Mouse (Mus musculus) liver (tissue): ENCODE data around the gene Ftsj3.
"Not testable (repeated sequence)": the region's sequence is repeated elsewhere in the genome, so short reads cannot be mapped to it uniquely, and the experiment has no call there.

Experiments
- DNase-seq: peaks from one replicate; pipeline ENCODE4 v3.0.0-alpha.2; 2020; ENCODE audit warnings: mixed read lengths

The Ftsj3 gene

DNA sequence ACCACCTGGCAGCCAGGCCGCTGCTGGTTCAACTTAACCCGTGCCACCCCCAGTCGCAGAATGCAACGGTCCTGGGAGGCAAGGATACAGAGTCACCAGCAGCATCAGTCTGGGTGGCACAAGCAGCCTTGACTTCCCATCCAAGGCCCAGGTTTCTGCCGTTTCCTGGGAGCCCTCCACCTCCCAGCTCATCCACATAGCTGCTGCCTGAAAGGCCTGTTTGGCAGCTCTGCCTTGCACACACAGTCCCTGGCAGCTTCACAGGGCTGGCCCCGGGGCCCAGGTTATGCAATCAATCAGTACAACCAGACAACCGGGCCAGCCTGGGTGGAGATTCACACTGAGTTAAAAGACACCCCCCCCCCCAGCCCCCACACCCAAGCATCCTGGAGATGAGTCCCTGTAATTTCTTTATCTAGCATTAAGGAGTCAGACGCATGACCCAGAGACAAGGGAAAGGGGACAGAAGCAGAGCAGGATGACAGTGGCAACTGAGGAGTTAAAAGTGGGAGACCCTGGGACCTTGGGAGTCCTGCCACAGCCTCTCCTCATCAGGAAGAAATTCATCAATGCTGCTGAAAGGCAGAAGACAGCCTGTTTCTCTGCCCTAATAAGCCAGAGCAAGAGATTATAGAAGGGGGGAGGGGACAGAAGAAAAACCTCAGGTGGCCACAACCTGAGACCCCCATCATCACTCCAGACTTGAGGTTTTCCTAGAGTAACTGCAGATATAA, 12.6 kb upstream of the Ftsj3 start:
- DNase-seq, result peak; percentile 47

- DNase-seq, result no peak
Measured at GRCm38 (mm10) chr11:106267871-106268270, 12.0 kb upstream of the Ftsj3 start.

GRCm38 (mm10) chr11:106267311-106267852, 11.5 kb upstream of the Ftsj3 start:
- no peak for DNase-seq

- DNase-seq, result no peak
Measured at GRCm38 (mm10) chr11:106266431-106266830, 10.6 kb upstream of the Ftsj3 start.

DNA sequence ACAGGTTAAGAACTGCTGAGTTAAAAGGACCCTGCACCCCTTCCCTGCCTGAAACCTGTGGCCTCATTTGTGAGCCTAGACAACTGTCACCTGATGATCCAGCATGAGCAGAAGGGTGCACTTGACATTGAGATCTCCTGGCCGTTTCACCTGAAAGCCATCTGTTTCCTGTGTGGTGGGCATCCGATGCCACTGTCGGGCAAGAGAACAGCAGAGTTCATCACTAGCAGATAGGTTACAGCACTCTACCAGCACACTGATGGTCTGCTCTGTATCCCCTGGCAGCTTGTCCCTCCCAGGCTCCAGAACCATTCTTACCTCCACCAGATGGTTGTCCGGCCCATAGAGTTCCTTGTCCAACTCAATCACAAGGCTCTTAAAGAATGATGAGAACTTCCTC, 9.7 kb upstream of the Ftsj3 start:
- DNase-seq, result no peak

DNA sequence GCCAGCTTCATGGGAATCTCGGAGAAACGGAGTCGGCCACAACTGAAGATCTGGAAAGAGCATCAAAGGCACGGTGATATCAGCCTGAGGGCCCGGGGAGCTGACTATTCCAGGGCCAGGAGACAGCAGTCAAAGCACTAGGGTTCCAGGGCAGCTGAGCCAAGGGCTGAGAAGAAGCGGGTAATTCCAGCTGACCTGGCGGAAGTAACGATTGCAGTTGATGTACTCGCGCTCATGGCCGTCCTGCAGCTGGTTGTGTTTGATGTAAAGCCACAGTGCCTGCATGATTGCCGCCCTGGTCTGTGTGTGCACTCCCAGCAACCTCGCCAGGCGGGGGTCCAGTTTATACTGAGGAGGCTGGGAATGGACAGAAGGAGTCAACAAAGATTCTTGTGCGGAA, 9.1 kb upstream of the Ftsj3 start:
- DNase-seq, result no peak

DNA sequence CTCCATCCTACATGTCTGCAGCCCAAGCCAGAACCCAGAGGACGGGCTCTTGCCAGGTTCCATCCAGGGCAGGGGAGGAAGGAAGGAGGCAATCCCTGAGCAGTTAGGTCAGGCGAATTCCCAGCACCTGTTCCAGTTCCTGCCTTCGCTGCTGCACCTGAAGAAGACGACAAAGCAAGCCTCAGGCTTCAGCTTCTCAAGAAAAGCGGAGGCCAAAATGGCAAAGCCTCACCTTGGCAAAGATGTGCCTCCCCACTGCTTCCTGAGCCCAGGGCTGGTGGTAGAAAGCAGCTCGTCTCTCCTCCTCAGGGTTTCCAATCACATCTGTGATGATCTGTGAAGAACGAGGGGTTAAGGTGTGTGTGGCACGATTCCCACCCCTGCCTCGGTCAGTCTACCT, 8.1 kb upstream of the Ftsj3 start:
- no peak for DNase-seq

- DNase-seq, result no peak
Measured at GRCm38 (mm10) chr11:106260826-106261450, 5.1 kb upstream of the Ftsj3 start.

GRCm38 (mm10) chr11:106256775-106257174, 896 bp upstream of the Ftsj3 start:
- no peak for DNase-seq

- DNase-seq, result no peak
Measured at GRCm38 (mm10) chr11:106255174-106255573, 705 bp downstream of the Ftsj3 start.

DNA sequence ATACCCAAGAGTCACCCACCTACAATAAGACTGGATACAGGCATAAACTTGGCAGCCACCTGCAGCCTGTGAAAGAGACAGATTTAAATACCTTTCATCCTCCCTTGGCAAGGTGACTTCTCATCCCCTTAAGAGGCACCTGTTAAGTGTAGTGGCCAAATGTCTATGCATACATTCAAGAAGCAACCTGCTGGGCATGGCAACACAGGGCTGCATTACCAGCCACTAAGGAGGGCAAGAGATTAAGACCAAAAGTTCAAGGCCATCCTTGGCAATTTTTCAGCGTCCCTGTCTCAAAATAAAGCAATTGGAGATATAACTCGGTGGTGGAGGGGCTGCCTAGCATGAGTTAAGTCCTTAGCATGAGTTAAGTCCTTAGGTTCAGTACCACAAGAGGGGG, 1.1 kb downstream of the Ftsj3 start:
- DNase-seq, result no peak

DNA sequence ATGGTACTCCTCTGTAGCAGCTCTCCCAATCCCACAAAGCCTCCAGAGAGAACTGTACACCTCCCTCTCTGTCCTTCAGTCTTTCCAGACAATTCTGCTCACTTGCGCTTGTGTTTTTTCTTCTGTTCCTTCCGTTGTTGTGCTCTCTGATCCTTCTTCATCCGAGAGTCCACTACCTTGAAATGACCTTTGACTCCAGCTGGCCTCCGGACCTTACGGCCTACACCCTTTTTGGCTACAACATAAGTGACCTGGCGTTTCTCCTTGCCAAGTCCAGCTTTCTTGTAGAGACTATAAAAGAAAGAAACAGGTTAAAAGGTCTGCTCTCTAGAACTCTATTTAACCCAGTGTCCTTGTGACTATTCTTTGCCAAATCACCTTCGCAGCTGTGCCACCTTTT, 6.6 kb downstream of the Ftsj3 start:
- DNase-seq, result no peak

DNA sequence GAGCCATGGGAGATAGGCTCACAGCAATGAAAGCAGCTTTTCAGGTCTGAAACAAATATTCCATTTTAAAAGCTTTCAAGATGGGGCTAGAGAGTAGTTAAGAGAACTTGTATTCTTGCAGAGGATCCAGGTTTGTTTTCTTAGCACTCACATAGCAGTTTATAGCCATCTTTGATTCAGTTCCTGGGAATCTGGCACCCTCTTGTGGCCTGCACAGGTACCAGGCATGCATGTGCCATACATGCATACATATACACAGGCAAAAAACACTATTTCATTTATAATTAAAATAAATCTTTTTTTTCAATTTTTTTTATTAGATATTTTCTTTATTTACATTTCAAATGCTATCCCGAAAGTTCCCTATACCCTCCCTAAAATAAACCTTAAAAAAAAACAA, 9.0 kb downstream of the Ftsj3 start:
- DNase-seq, result no peak

DNA sequence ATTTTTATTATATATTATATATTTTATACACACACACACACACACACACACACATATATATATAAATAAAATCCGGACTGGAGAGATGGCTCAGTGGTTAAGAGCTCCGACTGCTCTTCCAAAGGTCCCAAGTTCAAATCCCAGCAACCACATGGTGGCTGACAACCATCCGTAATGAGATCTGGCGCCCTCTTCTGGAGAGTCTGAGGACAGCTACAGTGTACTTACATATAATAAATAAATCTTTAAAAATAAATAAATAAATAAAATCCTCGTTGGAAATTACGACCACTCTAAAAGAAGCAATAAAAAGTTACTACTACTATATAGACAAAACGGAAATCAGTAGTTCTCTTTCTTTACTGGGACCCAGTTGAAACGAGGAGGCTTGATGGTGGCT, 21.9 kb downstream of the Ftsj3 start:
- not testable (repeated sequence) for DNase-seq

DNA sequence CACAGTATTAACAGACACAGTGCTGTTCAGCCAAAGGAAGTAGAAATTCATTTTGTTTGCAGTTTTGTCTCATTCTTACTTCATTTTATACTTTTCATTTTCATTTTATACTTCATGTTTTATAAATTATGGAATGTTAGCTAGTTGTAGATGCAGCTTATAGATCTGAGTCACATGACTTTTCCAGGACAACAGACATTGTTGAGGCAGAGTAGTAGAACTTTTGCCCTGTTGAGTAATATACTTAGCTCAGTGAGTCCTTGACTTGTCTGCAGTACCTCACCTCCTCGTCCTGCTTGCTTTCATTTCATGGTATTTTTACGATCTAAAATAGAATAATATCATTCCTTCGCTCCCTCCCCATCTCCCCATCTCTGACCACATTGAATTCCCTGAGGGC, 35.3 kb downstream of the Ftsj3 start:
- DNase-seq, result no peak

GRCm38 (mm10) chr11:106216730-106217490, 39.0 kb downstream of the Ftsj3 start, which contains the start of gene Ddx42:
Gene Ddx42 (plus strand): TSS chr11:106216926.
- peak; percentile 94 for DNase-seq

GRCm38 (mm10) chr11:106215927-106216729, 39.8 kb downstream of the Ftsj3 start, which contains the start of gene Ccdc47:
Gene Ccdc47 (minus strand): TSS chr11:106216344.
- DNase-seq, result peak; percentile 97

DNA sequence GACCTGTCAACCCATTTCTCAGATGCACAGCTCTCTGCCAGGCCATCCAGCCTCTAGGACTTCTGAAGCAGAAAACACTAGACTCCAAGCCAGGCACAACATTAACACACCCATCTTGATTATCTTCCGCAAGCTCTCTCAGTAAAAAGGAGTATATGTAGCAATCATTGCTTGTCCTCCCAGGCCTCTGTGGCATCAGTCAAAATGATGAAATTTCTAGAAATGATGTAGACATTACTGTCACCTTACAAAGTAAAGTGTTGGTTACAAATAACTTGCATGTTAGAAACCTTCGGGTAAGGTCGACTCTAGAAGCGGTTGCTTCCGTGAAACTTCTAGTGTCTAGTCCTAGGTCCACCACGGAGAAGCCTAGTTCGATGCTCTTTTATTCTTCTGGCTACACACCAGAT, 40.4 kb downstream of the Ftsj3 start:
- no peak for DNase-seq

DNA sequence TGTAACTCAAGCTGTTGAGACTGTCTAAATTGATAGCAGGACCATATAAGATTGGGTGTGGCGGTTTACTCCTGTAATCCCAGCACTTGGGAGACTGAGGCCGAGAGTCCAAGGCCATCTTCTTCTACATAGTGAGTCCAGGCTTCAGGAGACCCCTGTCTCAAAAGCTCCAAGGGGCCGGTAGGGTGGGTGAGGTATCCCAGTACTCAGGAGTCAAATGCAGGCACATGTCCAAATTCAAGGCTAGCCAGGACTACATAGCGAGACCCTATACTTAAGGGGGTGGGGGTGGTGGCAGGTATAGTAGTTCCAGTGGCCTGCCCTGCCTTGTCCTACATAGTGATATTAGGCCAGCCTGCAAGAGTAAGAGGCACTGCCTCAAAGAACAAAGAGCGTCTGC, 41.0 kb downstream of the Ftsj3 start:
- no peak for DNase-seq

DNA sequence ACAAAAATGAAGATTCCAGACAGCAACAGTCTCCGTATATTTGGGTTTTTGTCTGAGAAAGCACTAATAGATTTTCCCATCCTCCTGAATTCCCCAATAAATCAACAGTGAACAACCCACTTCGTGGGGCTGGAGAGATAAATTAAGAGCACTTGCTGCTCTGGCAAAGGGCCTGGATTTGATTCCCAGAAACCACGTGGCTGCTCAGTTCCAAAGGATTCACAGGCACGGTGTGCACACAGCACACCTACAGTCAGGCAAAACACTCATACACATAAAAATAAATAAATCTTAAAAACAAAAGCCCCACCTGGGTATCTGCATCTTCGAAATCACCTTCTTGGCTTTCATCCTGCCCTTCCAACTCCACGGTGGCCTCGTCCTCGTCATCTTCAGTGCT, 43.1 kb downstream of the Ftsj3 start:
- no peak for DNase-seq

- DNase-seq, result no peak
Measured at GRCm38 (mm10) chr11:106202123-106202465, 53.8 kb downstream of the Ftsj3 start, which contains the start of gene Strada. Gene Strada (minus strand): TSS chr11:106202168.

DNA sequence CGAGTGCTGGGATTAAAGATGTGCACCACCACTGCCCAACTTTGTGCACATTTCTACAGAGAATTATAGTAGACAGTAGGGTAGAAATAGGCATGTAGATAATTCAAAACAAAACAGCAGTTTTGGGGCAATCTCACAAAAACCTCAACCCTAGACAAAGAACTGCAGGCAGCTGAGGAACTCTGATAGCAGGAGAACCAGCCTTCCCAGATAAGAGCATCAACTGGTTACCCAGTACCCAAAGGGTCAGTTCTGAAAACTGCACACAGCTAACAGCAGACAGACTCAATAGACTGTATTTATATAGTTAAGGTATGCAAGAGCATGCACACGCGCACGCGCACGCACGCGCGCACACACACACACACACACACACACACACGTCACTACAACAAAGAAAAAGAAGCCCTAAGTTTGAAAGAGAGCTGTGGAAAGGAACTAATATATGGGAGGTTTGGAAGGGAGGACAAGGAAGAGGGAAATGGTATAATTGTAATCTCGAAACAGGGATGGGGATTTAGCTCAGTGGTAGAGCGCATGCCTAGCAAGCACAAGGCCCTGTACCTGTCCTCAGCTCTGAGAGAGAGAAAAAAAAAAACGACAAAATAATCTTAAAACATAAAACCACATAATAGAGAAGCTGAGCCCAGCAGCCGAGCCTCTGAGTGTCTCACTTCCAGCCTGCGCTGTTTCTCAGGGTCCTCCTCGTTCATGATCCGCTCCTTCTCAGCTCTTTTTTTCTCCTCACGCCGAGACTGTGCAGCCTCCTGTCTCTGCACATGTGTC, 54.3 kb downstream of the Ftsj3 start:
- DNase-seq, result no peak
